Mouse (Mus musculus): Measurements from ENCODE around the gene Capn8. TPM values are rescaled to one million over a fixed set of nuclear protein-coding genes. Genes with fewer than 3 reads are reported as not detected.

Capn8 gene
- polyA plus RNA-seq, 1 experiment from 2014 or later, result 2.1 TPM

DNA sequence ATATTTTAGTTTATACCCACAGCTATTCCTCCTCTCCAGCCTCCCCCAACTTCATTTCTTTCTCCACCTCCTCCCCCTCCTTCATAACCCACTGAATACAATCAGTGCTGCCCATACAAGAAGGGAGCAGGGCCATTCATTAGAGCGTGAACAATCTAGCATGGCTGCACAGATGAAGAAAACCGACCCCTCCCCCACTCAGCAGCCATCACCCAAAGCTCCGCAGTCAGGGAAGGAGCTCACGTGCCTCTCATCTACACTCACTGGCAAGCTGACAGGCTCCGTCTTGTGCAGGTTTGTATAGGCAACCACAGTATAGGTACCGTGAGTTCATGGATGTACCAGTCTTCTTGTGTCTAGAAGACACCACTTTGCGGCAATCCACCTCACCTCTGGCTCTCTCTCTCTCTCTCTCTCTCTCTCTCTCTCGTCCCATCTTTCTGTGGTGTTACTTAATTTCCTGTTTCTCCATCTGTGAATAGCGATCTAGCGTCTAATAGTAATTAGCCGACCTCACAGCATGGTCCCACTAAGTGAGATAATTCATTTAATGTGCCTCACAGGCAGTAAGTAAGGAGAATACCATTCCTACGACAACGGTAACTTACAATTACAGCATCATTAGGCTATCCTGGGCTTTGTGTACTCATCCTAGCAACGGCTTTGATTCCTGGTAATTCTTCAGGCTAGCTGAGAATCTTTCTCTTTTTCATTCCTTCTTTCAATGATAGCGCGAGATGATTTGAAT, 53.6 kb downstream of the Capn8 start:
- WGBS, result 83% methylated on average over 16 of the region's 16 CpGs

DNA sequence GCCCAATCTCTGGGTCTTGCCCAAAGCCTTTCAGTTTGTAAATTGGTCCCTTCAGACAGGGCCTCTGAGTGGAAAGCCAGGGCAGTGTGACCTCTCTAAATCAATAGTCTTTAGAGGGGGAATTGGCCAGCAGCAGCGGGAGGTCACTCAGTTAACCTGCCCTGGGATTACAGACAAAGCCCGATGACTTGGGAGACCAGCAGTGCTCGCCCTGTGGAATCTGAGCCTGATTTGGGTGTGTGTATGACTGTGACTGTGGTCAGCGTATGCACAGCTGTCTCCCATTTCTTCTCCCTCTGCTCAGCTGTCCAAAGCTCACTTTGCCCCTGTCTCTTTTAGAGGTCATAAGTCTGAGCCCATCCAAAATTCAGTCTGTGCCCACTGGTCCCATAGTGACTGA, 55.7 kb downstream of the Capn8 start:
- ATAC-seq (replicated peaks; ENCODE audit: low FRiP score, low TSS enrichment, low read depth), result no peak
- no peak overlapping the region for H3K4me2 ChIP-seq (ENCODE audit: low read length)
- WGBS, result 66% methylated on average over 4 of the region's 4 CpGs

More for the DNA sequence above, 53.6 kb downstream of the Capn8 start:
- no peak for DNase-seq (ENCODE audit: low spot score)
- Histone ChIP-seq H3K9ac (ENCODE audit: low read length) (no peak overlapping the region), H3K27ac (ENCODE audit: low read depth) (no peak overlapping the region), H3K9me3 (ENCODE audit: control insufficient read depth, low read length) (no peaks in the 10 kb centered on the region), H3K27me3 (replicated peaks; ENCODE audit: control insufficient read depth, insufficient read depth, low read length) (no peaks in the 10 kb centered on the region), H3K4me2 (ENCODE audit: low read length) (no peak overlapping the region), H3K36me3 (ENCODE audit: control insufficient read depth, insufficient read depth, low read length) (no peaks in the 10 kb centered on the region), H3K4me1 (replicated peaks; ENCODE audit: control insufficient read depth, insufficient read depth, low read length) (no peaks in the 10 kb centered on the region), H3K4me3 (ENCODE audit: low read depth, low read length) (no peak overlapping the region)
- ATAC-seq (replicated peaks; ENCODE audit: low FRiP score, low TSS enrichment, low read depth), result no peak

DNA sequence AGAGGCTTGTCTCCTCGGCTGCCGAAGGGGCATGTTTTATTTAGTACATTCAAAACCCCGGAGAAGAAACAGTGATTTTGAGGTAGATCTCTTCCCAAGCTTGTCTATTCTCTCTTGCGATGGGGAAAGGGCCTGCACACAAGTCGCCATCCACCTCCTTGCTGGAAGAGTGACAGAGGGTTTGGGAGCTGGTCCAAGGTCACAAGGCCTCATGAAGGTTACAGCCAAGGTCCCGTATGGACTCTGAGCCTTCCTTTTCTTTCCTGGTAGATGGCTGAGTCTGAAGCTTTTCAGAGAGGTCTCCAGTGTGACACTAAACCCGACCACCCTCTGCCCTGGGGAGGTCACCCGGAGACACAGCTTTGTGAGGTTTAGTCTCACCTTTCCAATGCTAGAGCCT, 56.4 kb downstream of the Capn8 start:
- H3K4me1 ChIP-seq (replicated peaks; ENCODE audit: control insufficient read depth, insufficient read depth, low read length), result no peaks in the 10 kb centered on the region; the same call in 1 of the 2 replicates
- no peak overlapping the region for H3K4me2 ChIP-seq (ENCODE audit: low read length)
- no peak overlapping the region for H3K27ac ChIP-seq (ENCODE audit: low read depth)
- no peak overlapping the region for H3K9ac ChIP-seq (ENCODE audit: low read length)
- H3K36me3 ChIP-seq (ENCODE audit: control insufficient read depth, insufficient read depth, low read length), result no peaks in the 10 kb centered on the region
- H3K4me3 ChIP-seq (ENCODE audit: low read depth, low read length), result no peak overlapping the region
- ATAC-seq (replicated peaks; ENCODE audit: low FRiP score, low TSS enrichment, low read depth) (no peak), DNase-seq (ENCODE audit: low spot score) (no peak)
- no peaks in the 10 kb centered on the region for H3K27me3 ChIP-seq (replicated peaks; ENCODE audit: control insufficient read depth, insufficient read depth, low read length)
- 83% methylated on average over 8 of the region's 8 CpGs for WGBS
- H3K9me3 ChIP-seq (ENCODE audit: control insufficient read depth, low read length), result no peaks in the 10 kb centered on the region

More for the DNA sequence above, 55.7 kb downstream of the Capn8 start:
- H3K4me1 ChIP-seq (replicated peaks; ENCODE audit: control insufficient read depth, insufficient read depth, low read length), result no peaks in the 10 kb centered on the region; the same call in 1 of the 2 replicates
- no peaks in the 10 kb centered on the region for H3K27me3 ChIP-seq (replicated peaks; ENCODE audit: control insufficient read depth, insufficient read depth, low read length)
- H3K36me3 ChIP-seq (ENCODE audit: control insufficient read depth, insufficient read depth, low read length), result no peaks in the 10 kb centered on the region
- no peak overlapping the region for H3K4me3 ChIP-seq (ENCODE audit: low read depth, low read length)
- H3K27ac ChIP-seq (ENCODE audit: low read depth), result no peak overlapping the region
- DNase-seq (ENCODE audit: low spot score), result no peak
- no peak overlapping the region for H3K9ac ChIP-seq (ENCODE audit: low read length)
- no peaks in the 10 kb centered on the region for H3K9me3 ChIP-seq (ENCODE audit: control insufficient read depth, low read length)

DNA sequence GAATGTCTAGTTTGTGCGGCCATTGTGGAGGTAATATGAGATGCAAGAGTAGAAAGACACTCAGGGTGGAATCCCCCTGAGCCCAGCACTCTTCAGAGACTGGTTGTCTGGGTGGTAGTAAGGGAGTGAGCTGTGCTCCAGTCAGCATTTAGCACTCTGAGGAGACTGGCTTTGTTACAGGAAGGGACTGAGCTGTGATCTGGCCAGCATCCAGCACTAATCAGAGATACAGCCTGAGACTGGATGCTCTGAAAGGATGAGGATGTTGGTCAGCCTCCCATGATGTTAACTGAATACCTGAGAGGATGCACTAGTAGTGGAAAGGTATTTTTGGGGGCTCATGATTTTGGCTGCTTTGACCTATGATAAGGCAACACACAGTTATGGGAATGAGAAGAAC, 61.4 kb downstream of the Capn8 start:
- H3K4me2 ChIP-seq (ENCODE audit: low read length), result no peak overlapping the region
- no peaks in the 10 kb centered on the region for H3K9me3 ChIP-seq (ENCODE audit: control insufficient read depth, low read length)
- no peak overlapping the region for H3K4me3 ChIP-seq (ENCODE audit: low read depth, low read length)
- no peak overlapping the region for H3K9ac ChIP-seq (ENCODE audit: low read length)
- DNase-seq (ENCODE audit: low spot score) (no peak), ATAC-seq (replicated peaks; ENCODE audit: low FRiP score, low TSS enrichment, low read depth) (no peak)
- no peak overlapping the region for H3K27ac ChIP-seq (ENCODE audit: low read depth)
- no peaks in the 10 kb centered on the region for H3K27me3 ChIP-seq (replicated peaks; ENCODE audit: control insufficient read depth, insufficient read depth, low read length)
- WGBS, result 68% methylated on average over 1 of the region's 1 CpGs
- no peaks in the 10 kb centered on the region; the same call in 1 of the 2 replicates for H3K4me1 ChIP-seq (replicated peaks; ENCODE audit: control insufficient read depth, insufficient read depth, low read length)
- no peaks in the 10 kb centered on the region for H3K36me3 ChIP-seq (ENCODE audit: control insufficient read depth, insufficient read depth, low read length)

DNA sequence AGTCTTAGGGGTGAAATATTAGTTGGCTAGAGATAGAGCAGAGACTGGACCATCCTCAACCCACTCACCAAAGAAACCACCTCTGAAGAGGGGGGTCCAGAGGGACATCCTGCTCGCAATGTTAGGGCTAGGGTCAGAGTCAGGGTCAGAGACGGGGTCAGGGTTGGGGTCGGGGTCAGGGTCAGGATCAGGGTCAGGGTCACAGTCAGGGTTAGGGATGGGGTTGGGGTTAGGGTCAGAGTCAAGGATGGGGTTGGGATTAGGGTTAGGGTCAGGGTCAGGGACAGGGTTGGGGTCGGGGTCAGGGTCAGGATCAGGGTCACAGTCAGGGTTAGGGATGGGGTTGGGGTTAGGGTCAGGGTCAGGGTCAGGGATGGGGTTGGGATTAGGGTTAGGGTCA, 64.4 kb downstream of the Capn8 start:
- H3K9ac ChIP-seq (ENCODE audit: low read length), result no peak overlapping the region
- H3K27ac ChIP-seq (ENCODE audit: low read depth), result no peak overlapping the region
- H3K27me3 ChIP-seq (replicated peaks; ENCODE audit: control insufficient read depth, insufficient read depth, low read length), result no peaks in the 10 kb centered on the region
- ATAC-seq (replicated peaks; ENCODE audit: low FRiP score, low TSS enrichment, low read depth) (no peak), DNase-seq (ENCODE audit: low spot score) (no peak)
- 89% methylated on average over 4 of the region's 4 CpGs for WGBS
- H3K36me3 ChIP-seq (ENCODE audit: control insufficient read depth, insufficient read depth, low read length), result no peaks in the 10 kb centered on the region
- H3K4me2 ChIP-seq (ENCODE audit: low read length), result no peak overlapping the region
- H3K4me1 ChIP-seq (replicated peaks; ENCODE audit: control insufficient read depth, insufficient read depth, low read length), result no peaks in the 10 kb centered on the region; the same call in 1 of the 2 replicates
- H3K4me3 ChIP-seq (ENCODE audit: low read depth, low read length), result no peak overlapping the region
- no peaks in the 10 kb centered on the region for H3K9me3 ChIP-seq (ENCODE audit: control insufficient read depth, low read length)

DNA sequence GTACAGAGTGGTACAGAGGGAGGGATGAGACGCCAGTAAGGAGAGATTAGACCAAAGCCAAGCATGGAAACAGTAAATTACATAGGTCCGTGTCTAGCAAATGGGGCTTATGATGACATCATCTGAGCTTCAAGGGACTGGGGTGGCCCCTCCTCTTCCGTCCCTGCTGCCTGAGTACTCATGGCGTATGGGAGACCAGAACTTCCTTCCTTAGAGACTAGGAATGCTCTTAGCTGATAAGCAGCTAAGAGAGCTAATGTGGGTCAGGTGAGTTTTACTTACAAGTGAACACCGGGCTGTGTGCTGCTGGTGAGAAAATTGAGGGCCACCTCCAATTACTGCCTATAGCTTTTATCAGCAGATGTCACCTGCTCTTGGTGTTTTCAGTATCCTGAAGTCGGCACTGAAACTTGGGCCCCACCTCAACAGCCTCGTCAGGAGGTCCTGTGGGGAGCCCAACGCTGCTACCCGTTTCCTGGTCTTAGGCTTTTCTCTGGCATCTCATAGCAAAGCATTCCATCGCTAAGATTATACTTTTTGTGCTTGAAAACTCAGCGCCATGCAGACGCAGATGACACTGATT, 69.0 kb downstream of the Capn8 start:
- DNase-seq (ENCODE audit: low spot score) (no peak), ATAC-seq (replicated peaks; ENCODE audit: low FRiP score, low TSS enrichment, low read depth) (no peak; the same call in 1 of the 2 replicates)
- H3K36me3 ChIP-seq (ENCODE audit: control insufficient read depth, insufficient read depth, low read length), result no peaks in the 10 kb centered on the region
- 79% methylated on average over 12 of the region's 12 CpGs for WGBS
- no peaks in the 10 kb centered on the region for H3K4me1 ChIP-seq (replicated peaks; ENCODE audit: control insufficient read depth, insufficient read depth, low read length)
- no peaks in the 10 kb centered on the region for H3K9me3 ChIP-seq (ENCODE audit: control insufficient read depth, low read length)
- no peaks in the 10 kb centered on the region for H3K27me3 ChIP-seq (replicated peaks; ENCODE audit: control insufficient read depth, insufficient read depth, low read length)
- no peak overlapping the region for H3K9ac ChIP-seq (ENCODE audit: low read length)
- no peak overlapping the region for H3K27ac ChIP-seq (ENCODE audit: low read depth)
- no peak overlapping the region for H3K4me2 ChIP-seq (ENCODE audit: low read length)
- H3K4me3 ChIP-seq (ENCODE audit: low read depth, low read length), result no peak overlapping the region

DNA sequence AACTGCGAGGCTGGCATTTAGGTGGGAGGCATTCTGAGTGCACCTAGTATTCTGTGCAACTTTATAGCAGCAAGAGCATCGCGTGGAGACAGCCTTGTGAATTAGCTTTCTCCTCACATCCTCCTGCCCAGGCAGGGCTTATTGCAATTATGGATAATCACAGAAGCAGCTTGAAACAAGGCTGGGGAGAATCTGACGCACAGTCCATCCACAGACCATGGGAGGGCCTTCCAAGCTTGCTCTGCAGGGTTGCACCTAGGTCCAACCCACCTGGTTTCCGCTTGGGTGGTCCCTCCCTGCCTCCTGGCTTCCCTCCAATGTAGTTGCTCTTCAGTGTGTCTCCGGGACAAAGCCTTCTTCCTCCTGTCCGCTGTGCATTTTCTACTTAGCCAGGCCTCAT, 74.2 kb downstream of the Capn8 start:
- ATAC-seq (replicated peaks; ENCODE audit: low FRiP score, low TSS enrichment, low read depth) (no peak), DNase-seq (ENCODE audit: low spot score) (no peak)
- 47% methylated on average over 7 of the region's 7 CpGs for WGBS
- Histone ChIP-seq H3K4me2 (ENCODE audit: low read length) (no peak overlapping the region), H3K4me1 (replicated peaks; ENCODE audit: control insufficient read depth, insufficient read depth, low read length) (no peaks in the 10 kb centered on the region; the same call in none of the 2 replicates), H3K9me3 (ENCODE audit: control insufficient read depth, low read length) (no peaks in the 10 kb centered on the region), H3K4me3 (ENCODE audit: low read depth, low read length) (no peak overlapping the region), H3K36me3 (ENCODE audit: control insufficient read depth, insufficient read depth, low read length) (no peaks in the 10 kb centered on the region), H3K27ac (ENCODE audit: low read depth) (0 out of 2 replicates have a peak overlapping the region, but pooled peaks have one; percentile 16), H3K9ac (ENCODE audit: low read length) (no peak overlapping the region), H3K27me3 (replicated peaks; ENCODE audit: control insufficient read depth, insufficient read depth, low read length) (no peaks in the 10 kb centered on the region)

DNA sequence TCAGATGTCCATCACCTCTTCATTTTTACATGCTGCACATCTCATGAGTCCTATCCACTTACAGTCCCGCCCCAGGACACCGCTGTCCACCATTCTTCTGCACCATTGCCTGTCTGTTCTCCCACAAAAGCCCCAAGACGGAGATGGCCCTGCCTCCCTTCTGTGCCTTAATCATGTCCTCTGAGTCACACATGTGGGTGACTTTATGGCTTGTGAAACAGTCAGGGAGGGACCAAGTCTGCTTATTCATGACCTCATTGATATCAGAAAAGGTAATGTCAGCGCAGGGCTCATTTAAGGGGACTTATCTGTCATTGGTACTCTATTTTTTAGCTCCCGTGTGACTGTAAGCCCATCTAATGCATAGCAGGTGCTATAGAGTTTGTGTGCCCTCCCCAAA, 74.6 kb downstream of the Capn8 start:
- H3K27ac ChIP-seq (ENCODE audit: low read depth), result no peak overlapping the region
- no peaks in the 10 kb centered on the region for H3K36me3 ChIP-seq (ENCODE audit: control insufficient read depth, insufficient read depth, low read length)
- WGBS, result 88% methylated on average over 5 of the region's 5 CpGs
- H3K4me1 ChIP-seq (replicated peaks; ENCODE audit: control insufficient read depth, insufficient read depth, low read length), result no peaks in the 10 kb centered on the region; the same call in none of the 2 replicates
- no peak overlapping the region for H3K4me3 ChIP-seq (ENCODE audit: low read depth, low read length)
- no peaks in the 10 kb centered on the region for H3K27me3 ChIP-seq (replicated peaks; ENCODE audit: control insufficient read depth, insufficient read depth, low read length)
- DNase-seq (ENCODE audit: low spot score) (no peak), ATAC-seq (replicated peaks; ENCODE audit: low FRiP score, low TSS enrichment, low read depth) (no peak)
- no peak overlapping the region for H3K4me2 ChIP-seq (ENCODE audit: low read length)
- H3K9ac ChIP-seq (ENCODE audit: low read length), result no peak overlapping the region
- H3K9me3 ChIP-seq (ENCODE audit: control insufficient read depth, low read length), result no peaks in the 10 kb centered on the region

DNA sequence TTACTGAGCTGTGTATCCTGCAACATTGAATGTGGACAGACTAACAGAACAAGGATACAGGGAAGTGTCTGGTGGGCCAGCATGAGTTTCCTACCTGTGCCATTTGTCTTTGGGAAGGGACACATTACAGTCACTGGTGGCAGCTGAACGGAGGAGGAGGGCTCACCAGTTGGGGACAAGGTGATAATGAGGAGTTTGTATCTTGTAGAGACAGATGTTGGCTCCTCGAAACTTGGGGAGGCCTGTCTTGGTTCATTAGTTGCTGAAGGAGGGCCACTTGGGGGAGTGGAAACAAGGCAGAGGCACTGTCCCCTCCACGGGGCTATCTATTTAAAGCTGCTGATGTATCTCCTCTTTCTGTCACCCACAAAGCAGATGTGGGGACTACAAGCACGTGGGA, 75.3 kb downstream of the Capn8 start:
- Histone ChIP-seq H3K36me3 (ENCODE audit: control insufficient read depth, insufficient read depth, low read length) (no peaks in the 10 kb centered on the region), H3K4me1 (replicated peaks; ENCODE audit: control insufficient read depth, insufficient read depth, low read length) (peaks cover 2% of the 10 kb centered on the region), H3K4me3 (ENCODE audit: low read depth, low read length) (no peak overlapping the region), H3K4me2 (ENCODE audit: low read length) (no peak overlapping the region), H3K9ac (ENCODE audit: low read length) (no peak overlapping the region), H3K9me3 (ENCODE audit: control insufficient read depth, low read length) (no peaks in the 10 kb centered on the region), H3K27me3 (replicated peaks; ENCODE audit: control insufficient read depth, insufficient read depth, low read length) (no peaks in the 10 kb centered on the region), H3K27ac (ENCODE audit: low read depth) (no peak overlapping the region)
- ATAC-seq (replicated peaks; ENCODE audit: low FRiP score, low TSS enrichment, low read depth), result no peak
- DNase-seq (ENCODE audit: low spot score), result no peak
- WGBS, result 75% methylated on average over 4 of the region's 4 CpGs
